Mouse (Mus musculus): ENCODE measurements around the gene Rsph9.

- TF ChIP-seq CTCF (IDR thresholded peaks at IDR 0.05; ENCODE audit: extremely low read depth, insufficient read length, insufficient replicate concordance, low read depth, low read length) (no peak), POLR2A (IDR thresholded peaks at IDR 0.05; ENCODE audit: low read depth, low read length) (peak; percentile 84; the same call in 1 of the 2 replicates)
These were observed 33.4 kb downstream of the Rsph9 start, which contains the start of gene Mrps18a for GRCm38 (mm10) chr17:46110402-46111289.

All from small intestine, adult 2 months (tissue).